12 mouse cellular contexts compared by ENCODE assay signal in genomic region chr3:25220601-25221000, GRCm38 (mm10).
DNase-seq lines count a peak whose midpoint lies in the region; ATAC-seq and TF ChIP-seq lines count a peak whose summit lies in the region.
"Had no signal": no experiment of that assay in that cellular context is flagged by ENCODE, and none has a peak within 500 bp of the region (broad histone marks: within the 10 kb centered on the region; RNA-seq: fewer than 3 reads in every experiment).

No protein-coding gene starts in this region.

- peak; percentile 72 for TF ChIP-seq CTCF in heart, adult 2 months (IDR thresholded peaks at IDR 0.05)
- TF ChIP-seq CTCF in lung, embryonic 14.5 days (IDR thresholded peaks at IDR 0.05; ENCODE audit: low read depth): peak; percentile 32; the same call in 1 of the 2 replicates

- TF ChIP-seq POLR2A in heart, adult 2 months (IDR thresholded peaks at IDR 0.05; ENCODE audit: insufficient read depth, low read depth, low read length): no peak

- no peaks in the 10 kb centered on the region for H3K9me3 ChIP-seq in lung, embryonic 14.5 days (ENCODE audit: low read depth, low read length)
- H3K9me3 ChIP-seq: limb, embryonic 13.5 days; neural tube, embryonic 12.5 days had no signal

- no peak overlapping the region for H3K4me2 ChIP-seq in lung, embryonic 14.5 days
- H3K4me2 ChIP-seq: limb, embryonic 13.5 days; neural tube, embryonic 12.5 days had no signal

- no peaks in the 10 kb centered on the region for H3K27me3 ChIP-seq in heart, adult 2 months (ENCODE audit: control insufficient read depth, insufficient read depth, low read length)
- H3K27me3 ChIP-seq in lung, embryonic 14.5 days (ENCODE audit: insufficient read depth, low read length): no peaks in the 10 kb centered on the region
- H3K27me3 ChIP-seq: limb, embryonic 13.5 days; neural tube, embryonic 12.5 days had no signal

- WGBS in heart, adult 2 months: 47% methylated on average over 1 of the region's 1 CpGs
- 25% methylated on average over 1 of the region's 1 CpGs for WGBS in lung, embryonic 14.5 days

- no peak overlapping the region for H3K4me3 ChIP-seq in heart, adult 2 months
- no peak overlapping the region for H3K4me3 ChIP-seq in lung, embryonic 14.5 days (ENCODE audit: low read depth, low read length)
- H3K4me3 ChIP-seq: limb, embryonic 13.5 days; neural tube, embryonic 12.5 days had no signal

- TF ChIP-seq EP300 in heart, adult 2 months (IDR thresholded peaks at IDR 0.05; ENCODE audit: insufficient read depth, low read depth, low read length): no peak

- no peak overlapping the region for H3K9ac ChIP-seq in heart, adult 2 months (ENCODE audit: low read depth, low read length)
- H3K9ac ChIP-seq in lung, embryonic 14.5 days: no peak overlapping the region
- H3K9ac ChIP-seq: limb, embryonic 13.5 days; neural tube, embryonic 12.5 days had no signal

- H3K79me2 ChIP-seq in heart, adult 2 months (replicated peaks; ENCODE audit: control insufficient read depth, insufficient read depth, low read length): no peaks in the 10 kb centered on the region

- no peak for ATAC-seq in lung, embryonic 14.5 days (ENCODE audit: insufficient read depth)

- no peak for DNase-seq in heart, adult 2 months
- DNase-seq in heart, adult 8-10 months (ENCODE audit: low spot score): no peak
- peak; percentile 45 for DNase-seq in lung, embryonic 14.5 days
- DNase-seq in lung, adult 18-20 months: no peak
- peak; percentile 39 for DNase-seq in Muller cell, postnatal 12 days (ENCODE audit: inconsistent ontology term)
- DNase-seq in mesoderm, embryonic 11.5 days (ENCODE audit: low read depth, low spot score): peak; percentile 16
- no peak for DNase-seq in adrenal gland, adult 2 months
- no peak for DNase-seq in layer of hippocampus, postnatal 10 days (ENCODE audit: low spot score in 2 of 2)
- DNase-seq: cerebellum, postnatal 36 days; heart, postnatal 14 days had no signal

- intact Hi-C loops in heart, adult 2 months (cut with DNase I): no loop called here

- no peak overlapping the region for H3K27ac ChIP-seq in heart, adult 2 months
- H3K27ac ChIP-seq in lung, embryonic 14.5 days (ENCODE audit: low read depth): no peak overlapping the region
- H3K27ac ChIP-seq: limb, embryonic 13.5 days; neural tube, embryonic 12.5 days had no signal

- no peaks in the 10 kb centered on the region for H3K36me3 ChIP-seq in heart, adult 2 months (ENCODE audit: control insufficient read depth, insufficient read depth, low read length)
- no peaks in the 10 kb centered on the region for H3K36me3 ChIP-seq in lung, embryonic 14.5 days (ENCODE audit: insufficient read depth)
- H3K36me3 ChIP-seq: limb, embryonic 13.5 days; neural tube, embryonic 12.5 days had no signal

- no peaks in the 10 kb centered on the region for H3K4me1 ChIP-seq in heart, adult 2 months (ENCODE audit: control insufficient read depth, insufficient read depth, low read length)
- H3K4me1 ChIP-seq in lung, embryonic 14.5 days (ENCODE audit: insufficient read depth): no peaks in the 10 kb centered on the region
- H3K4me1 ChIP-seq: limb, embryonic 13.5 days; neural tube, embryonic 12.5 days had no signal

Comparison
In these comparisons a context has a peak if more than half of its experiments do, and no peak if none do; other contexts are left out.
1. DNase-seq: peak in lung, embryonic 14.5 days (single experiment), Muller cell, postnatal 12 days (single experiment) and mesoderm, embryonic 11.5 days (single experiment); none in heart, adult 2 months (0 of 2), heart, adult 8-10 months (single experiment), lung, adult 18-20 months (0 of 2), adrenal gland, adult 2 months (single experiment) and layer of hippocampus, postnatal 10 days (0 of 2).